Mouse (Mus musculus): ENCODE measurements at regions not wholly inside any gene's neighbourhood (a gene's known extent, or its start where the extent isn't known, plus 50 kb on each side); places are given as distances from the start of the nearest gene placed in this dataset.

DNA sequence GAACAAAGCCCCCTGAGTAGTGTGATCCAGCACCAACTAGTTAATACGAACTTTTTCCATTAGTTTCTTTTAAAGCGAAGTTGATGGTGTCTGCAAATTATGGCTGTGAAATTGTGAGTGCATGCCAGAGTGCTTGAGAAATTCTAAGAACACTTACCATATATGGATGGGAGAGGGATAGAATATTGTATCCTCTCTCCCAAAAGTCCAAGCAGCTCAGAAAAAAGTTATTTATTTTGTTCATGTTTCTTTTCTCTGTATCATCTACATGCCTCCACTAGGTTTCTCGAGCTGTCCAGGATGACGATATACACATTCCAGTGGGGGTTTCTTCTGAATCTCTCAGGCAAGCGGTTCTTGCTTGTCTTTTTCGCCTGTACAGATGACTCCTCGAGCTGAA is 232.2 kb upstream of the Adra1b start:
- no peak for TF ChIP-seq CTCF (IDR thresholded peaks at IDR 0.05)

GRCm38 (mm10) chr11:44136024-44136423 is 235.0 kb upstream of the Adra1b start:
- Histone ChIP-seq H3K27me3 (ENCODE audit: insufficient read depth, low read length) (no peaks in the 10 kb centered on the region), H3K4me2 (ENCODE audit: low read depth, low read length, poor library complexity, severe bottlenecking) (no peak overlapping the region), H3K4me3 (ENCODE audit: low read depth, low read length) (no peak overlapping the region), H3K4me1 (ENCODE audit: insufficient read depth, low read length) (no peaks in the 10 kb centered on the region), H3K9ac (replicated peaks; ENCODE audit: low read length, poor library complexity, severe bottlenecking) (no peak overlapping the region), H3K9me3 (ENCODE audit: low read length) (no peaks in the 10 kb centered on the region), H3K27ac (ENCODE audit: low read depth, low read length) (no peak overlapping the region), H3K36me3 (ENCODE audit: insufficient read depth, low read length) (no peaks in the 10 kb centered on the region)
- DNase-seq (ENCODE audit: low spot score) (no peak), ATAC-seq (ENCODE audit: low FRiP score) (no peak)
- no peak for TF ChIP-seq CTCF (IDR thresholded peaks at IDR 0.05)
- WGBS: 88% methylated on average over 3 of the region's 3 CpGs

More for the DNA sequence above, 232.2 kb upstream of the Adra1b start:
- Histone ChIP-seq H3K4me1 (ENCODE audit: insufficient read depth, low read length) (no peaks in the 10 kb centered on the region), H3K4me3 (ENCODE audit: low read depth, low read length) (no peak overlapping the region), H3K9me3 (ENCODE audit: low read length) (no peaks in the 10 kb centered on the region), H3K27me3 (ENCODE audit: insufficient read depth, low read length) (no peaks in the 10 kb centered on the region), H3K9ac (replicated peaks; ENCODE audit: low read length, poor library complexity, severe bottlenecking) (no peak overlapping the region), H3K27ac (ENCODE audit: low read depth, low read length) (no peak overlapping the region), H3K36me3 (ENCODE audit: insufficient read depth, low read length) (no peaks in the 10 kb centered on the region), H3K4me2 (ENCODE audit: low read depth, low read length, poor library complexity, severe bottlenecking) (no peak overlapping the region)
- WGBS: 69% methylated on average over 7 of the region's 7 CpGs
- ATAC-seq (ENCODE audit: low FRiP score) (no peak), DNase-seq (ENCODE audit: low spot score) (no peak)

- H3K27ac ChIP-seq (ENCODE audit: low read depth, low read length): no peak overlapping the region
- DNase-seq (ENCODE audit: low spot score) (no peak), ATAC-seq (ENCODE audit: low FRiP score) (no peak)
- no peak for TF ChIP-seq CTCF (IDR thresholded peaks at IDR 0.05)
- 96% methylated on average over 4 of the region's 4 CpGs for WGBS
- no peaks in the 10 kb centered on the region for H3K27me3 ChIP-seq (ENCODE audit: insufficient read depth, low read length)
- H3K9ac ChIP-seq (replicated peaks; ENCODE audit: low read length, poor library complexity, severe bottlenecking): no peak overlapping the region
- no peaks in the 10 kb centered on the region for H3K36me3 ChIP-seq (ENCODE audit: insufficient read depth, low read length)
- no peaks in the 10 kb centered on the region for H3K9me3 ChIP-seq (ENCODE audit: low read length)
- no peaks in the 10 kb centered on the region for H3K4me1 ChIP-seq (ENCODE audit: insufficient read depth, low read length)
- H3K4me2 ChIP-seq (ENCODE audit: low read depth, low read length, poor library complexity, severe bottlenecking): no peak overlapping the region
- no peak overlapping the region for H3K4me3 ChIP-seq (ENCODE audit: low read depth, low read length)
These were observed 242.0 kb upstream of the Adra1b start for GRCm38 (mm10) chr11:44142996-44143395.

GRCm38 (mm10) chr11:44144477-44144876 is 243.5 kb upstream of the Adra1b start:
- WGBS: 75% methylated on average over 3 of the region's 3 CpGs

DNA sequence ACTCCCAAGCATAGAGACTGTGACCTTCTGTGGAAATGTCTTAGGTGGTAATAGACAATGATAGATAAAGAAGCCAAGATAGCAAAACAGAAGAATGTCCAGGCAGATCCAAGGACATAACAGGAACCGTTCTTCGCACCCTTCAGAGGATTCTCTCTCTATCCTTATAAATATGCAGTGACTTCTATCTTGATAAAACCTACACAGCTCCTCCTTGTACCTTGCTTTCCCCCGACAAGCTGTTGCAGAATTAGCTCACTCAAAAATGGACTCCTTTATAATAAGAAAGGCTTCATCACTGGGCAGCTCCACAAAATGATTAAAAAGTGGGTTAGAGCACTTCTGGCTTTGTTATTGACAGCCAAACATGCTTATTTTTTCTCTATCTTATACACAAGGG is 245.4 kb upstream of the Adra1b start:
- Histone ChIP-seq H3K9me3 (ENCODE audit: low read length) (no peaks in the 10 kb centered on the region), H3K36me3 (ENCODE audit: insufficient read depth, low read length) (no peaks in the 10 kb centered on the region), H3K9ac (replicated peaks; ENCODE audit: low read length, poor library complexity, severe bottlenecking) (no peak overlapping the region), H3K4me2 (ENCODE audit: low read depth, low read length, poor library complexity, severe bottlenecking) (no peak overlapping the region), H3K27ac (ENCODE audit: low read depth, low read length) (no peak overlapping the region), H3K27me3 (ENCODE audit: insufficient read depth, low read length) (no peaks in the 10 kb centered on the region), H3K4me1 (ENCODE audit: insufficient read depth, low read length) (no peaks in the 10 kb centered on the region), H3K4me3 (ENCODE audit: low read depth, low read length) (no peak overlapping the region)
- TF ChIP-seq CTCF (IDR thresholded peaks at IDR 0.05): no peak
- no peak for ATAC-seq (ENCODE audit: low FRiP score)
- WGBS: 89% methylated on average over 3 of the region's 3 CpGs
- no peak for DNase-seq (ENCODE audit: low spot score)

More at GRCm38 (mm10) chr11:44144477-44144876, 243.5 kb upstream of the Adra1b start:
- H3K4me1 ChIP-seq (ENCODE audit: insufficient read depth, low read length): no peaks in the 10 kb centered on the region
- H3K4me3 ChIP-seq (ENCODE audit: low read depth, low read length): no peak overlapping the region
- no peak overlapping the region for H3K9ac ChIP-seq (replicated peaks; ENCODE audit: low read length, poor library complexity, severe bottlenecking)
- ATAC-seq (ENCODE audit: low FRiP score) (no peak), DNase-seq (ENCODE audit: low spot score) (no peak)
- H3K36me3 ChIP-seq (ENCODE audit: insufficient read depth, low read length): no peaks in the 10 kb centered on the region
- no peak overlapping the region for H3K4me2 ChIP-seq (ENCODE audit: low read depth, low read length, poor library complexity, severe bottlenecking)
- H3K9me3 ChIP-seq (ENCODE audit: low read length): no peaks in the 10 kb centered on the region
- H3K27ac ChIP-seq (ENCODE audit: low read depth, low read length): no peak overlapping the region
- no peaks in the 10 kb centered on the region for H3K27me3 ChIP-seq (ENCODE audit: insufficient read depth, low read length)
- no peak for TF ChIP-seq CTCF (IDR thresholded peaks at IDR 0.05)

DNA sequence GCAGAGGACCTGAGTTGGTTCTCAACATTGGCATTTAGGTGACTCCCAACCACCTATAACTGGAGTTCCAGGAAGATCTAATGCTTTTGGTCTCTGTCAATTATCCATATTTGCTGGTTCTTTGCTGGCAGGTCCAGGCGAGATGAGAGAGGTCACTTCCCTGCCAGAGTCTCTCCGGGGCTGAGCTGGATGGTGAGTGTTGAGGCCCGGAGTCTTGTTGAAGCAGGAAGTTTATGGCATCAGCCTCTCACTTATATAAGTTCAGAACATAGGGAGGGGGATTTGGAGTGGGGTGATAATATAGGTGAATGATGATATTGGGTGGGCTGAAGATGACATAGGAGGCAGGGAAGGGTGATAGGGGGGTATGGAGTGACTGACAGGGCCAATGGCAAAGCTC is 246.3 kb upstream of the Il12b start:
- Histone ChIP-seq H3K9ac (replicated peaks; ENCODE audit: low read length, poor library complexity, severe bottlenecking) (no peak overlapping the region), H3K36me3 (ENCODE audit: insufficient read depth, low read length) (no peaks in the 10 kb centered on the region), H3K9me3 (ENCODE audit: low read length) (no peaks in the 10 kb centered on the region), H3K27ac (ENCODE audit: low read depth, low read length) (no peak overlapping the region), H3K4me3 (ENCODE audit: low read depth, low read length) (no peak overlapping the region), H3K4me1 (ENCODE audit: insufficient read depth, low read length) (no peaks in the 10 kb centered on the region), H3K27me3 (ENCODE audit: insufficient read depth, low read length) (no peaks in the 10 kb centered on the region), H3K4me2 (ENCODE audit: low read depth, low read length, poor library complexity, severe bottlenecking) (no peak overlapping the region)
- TF ChIP-seq CTCF (IDR thresholded peaks at IDR 0.05): no peak
- ATAC-seq (ENCODE audit: low FRiP score) (no peak), DNase-seq (ENCODE audit: low spot score) (no peak)
- 92% methylated on average over 3 of the region's 3 CpGs for WGBS
